Mouse (Mus musculus): ENCODE results near the gene Spint3. TPM values are rescaled to one million over a fixed set of nuclear protein-coding genes. Genes with fewer than 3 reads are reported as not detected.

Gene Spint3
- polyA plus RNA-seq, 1 experiment from 2014 or later, result not detected

- no peak overlapping the region for H3K9ac ChIP-seq
- no peak overlapping the region for H3K27ac ChIP-seq
- H3K36me3 ChIP-seq, result no peaks in the 10 kb centered on the region
- H3K4me1 ChIP-seq, result peaks cover 5% of the 10 kb centered on the region; the same call in 1 of the 2 replicates
- H3K9me3 ChIP-seq, result no peaks in the 10 kb centered on the region
- no peak for ATAC-seq (ENCODE audit: insufficient number of reproducible peaks, low FRiP score, low TSS enrichment, low read depth)
- no peak overlapping the region for H3K4me3 ChIP-seq
- 37% methylated on average over 4 of the region's 4 CpGs for WGBS
- H3K4me2 ChIP-seq, result no peak overlapping the region
- peaks cover 10% of the 10 kb centered on the region; the same call in 1 of the 2 replicates for H3K27me3 ChIP-seq
Observed at GRCm38 (mm10) chr2:164549338-164549737, 23.9 kb downstream of the Spint3 start.

DNA sequence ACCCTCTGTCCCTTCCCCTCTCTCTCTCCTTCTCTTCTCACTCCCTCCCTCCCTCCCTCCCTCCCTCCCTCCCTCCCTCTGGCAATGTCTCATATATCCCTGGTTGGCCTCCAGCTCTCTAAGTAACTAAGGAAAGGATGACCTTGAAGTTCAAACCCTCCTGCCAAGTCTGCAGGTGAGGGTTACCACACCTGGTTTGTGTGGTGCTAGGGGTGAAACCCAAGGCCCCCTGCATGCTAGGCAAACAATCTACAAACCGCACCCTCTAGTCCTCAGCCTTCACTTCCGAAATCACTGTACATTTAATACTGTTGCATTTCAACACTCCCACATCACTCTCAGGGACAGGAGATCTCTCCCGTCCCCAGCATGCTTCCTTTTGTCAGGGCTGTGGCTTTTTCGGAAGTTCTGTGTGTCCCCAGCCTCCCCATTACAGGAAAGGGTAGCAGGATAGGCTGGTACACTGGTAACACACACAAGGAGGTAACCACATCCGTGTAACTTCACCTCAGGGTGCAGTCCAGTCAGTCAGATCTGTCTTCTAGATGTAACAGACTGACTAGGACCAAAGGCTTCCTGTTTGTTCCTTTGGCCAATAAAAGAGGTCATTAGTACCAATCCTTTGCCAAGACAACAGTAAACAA lies 28.7 kb downstream of the Spint3 start:
- Histone ChIP-seq H3K9me3 (no peaks in the 10 kb centered on the region), H3K4me3 (no peak overlapping the region), H3K27me3 (no peaks in the 10 kb centered on the region), H3K36me3 (no peaks in the 10 kb centered on the region), H3K4me1 (peaks cover 3% of the 10 kb centered on the region; the same call in 1 of the 2 replicates), H3K27ac (no peak overlapping the region), H3K9ac (no peak overlapping the region), H3K4me2 (no peak overlapping the region)
- 42% methylated on average over 5 of the region's 5 CpGs for WGBS
- no peak for ATAC-seq (ENCODE audit: insufficient number of reproducible peaks, low FRiP score, low TSS enrichment, low read depth)

- Histone ChIP-seq H3K9me3 (no peaks in the 10 kb centered on the region), H3K4me3 (no peak overlapping the region), H3K27me3 (no peaks in the 10 kb centered on the region), H3K9ac (no peak overlapping the region), H3K36me3 (no peaks in the 10 kb centered on the region), H3K27ac (no peak overlapping the region), H3K4me2 (no peak overlapping the region), H3K4me1 (peaks cover 3% of the 10 kb centered on the region; the same call in 1 of the 2 replicates)
- 50% methylated on average over 2 of the region's 2 CpGs for WGBS
- no peak for ATAC-seq (ENCODE audit: insufficient number of reproducible peaks, low FRiP score, low TSS enrichment, low read depth)
Observed at GRCm38 (mm10) chr2:164543745-164544144, 29.5 kb downstream of the Spint3 start.

GRCm38 (mm10) chr2:164542598-164542997 lies 30.7 kb downstream of the Spint3 start:
- no peaks in the 10 kb centered on the region for H3K9me3 ChIP-seq
- no peak overlapping the region for H3K9ac ChIP-seq
- no peak for ATAC-seq (ENCODE audit: insufficient number of reproducible peaks, low FRiP score, low TSS enrichment, low read depth)
- no peaks in the 10 kb centered on the region for H3K36me3 ChIP-seq
- no peak overlapping the region for H3K4me3 ChIP-seq
- peaks cover 3% of the 10 kb centered on the region; the same call in 1 of the 2 replicates for H3K4me1 ChIP-seq
- H3K4me2 ChIP-seq, result no peak overlapping the region
- 82% methylated on average over 7 of the region's 7 CpGs for WGBS
- H3K27ac ChIP-seq, result no peak overlapping the region
- H3K27me3 ChIP-seq, result no peaks in the 10 kb centered on the region

DNA sequence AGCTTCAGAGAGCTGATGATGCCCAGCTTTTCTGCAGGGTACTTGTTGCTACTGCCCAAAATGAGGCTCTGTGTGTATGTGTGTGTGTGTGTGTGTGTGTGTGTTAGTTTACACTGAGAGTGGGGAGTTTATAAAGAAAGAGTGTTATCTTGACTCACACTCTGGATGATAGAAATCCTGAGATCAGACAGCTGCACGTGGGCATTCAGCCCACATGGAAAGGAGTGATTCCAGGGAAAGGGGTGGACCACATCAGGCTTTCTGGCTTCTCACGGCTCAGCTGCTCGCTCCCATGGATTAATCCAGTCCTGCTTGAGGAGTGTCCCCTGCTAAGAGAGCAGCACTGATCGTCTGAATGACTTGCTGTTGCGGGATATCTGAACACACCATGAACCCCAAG lies 31.1 kb downstream of the Spint3 start:
- peaks cover 3% of the 10 kb centered on the region; the same call in 1 of the 2 replicates for H3K4me1 ChIP-seq
- no peak overlapping the region for H3K4me2 ChIP-seq
- no peak overlapping the region for H3K4me3 ChIP-seq
- no peak overlapping the region for H3K9ac ChIP-seq
- H3K36me3 ChIP-seq, result no peaks in the 10 kb centered on the region
- no peaks in the 10 kb centered on the region for H3K27me3 ChIP-seq
- no peaks in the 10 kb centered on the region for H3K9me3 ChIP-seq
- H3K27ac ChIP-seq, result no peak overlapping the region
- WGBS, result 73% methylated on average over 5 of the region's 5 CpGs
- no peak for ATAC-seq (ENCODE audit: insufficient number of reproducible peaks, low FRiP score, low TSS enrichment, low read depth)

DNA sequence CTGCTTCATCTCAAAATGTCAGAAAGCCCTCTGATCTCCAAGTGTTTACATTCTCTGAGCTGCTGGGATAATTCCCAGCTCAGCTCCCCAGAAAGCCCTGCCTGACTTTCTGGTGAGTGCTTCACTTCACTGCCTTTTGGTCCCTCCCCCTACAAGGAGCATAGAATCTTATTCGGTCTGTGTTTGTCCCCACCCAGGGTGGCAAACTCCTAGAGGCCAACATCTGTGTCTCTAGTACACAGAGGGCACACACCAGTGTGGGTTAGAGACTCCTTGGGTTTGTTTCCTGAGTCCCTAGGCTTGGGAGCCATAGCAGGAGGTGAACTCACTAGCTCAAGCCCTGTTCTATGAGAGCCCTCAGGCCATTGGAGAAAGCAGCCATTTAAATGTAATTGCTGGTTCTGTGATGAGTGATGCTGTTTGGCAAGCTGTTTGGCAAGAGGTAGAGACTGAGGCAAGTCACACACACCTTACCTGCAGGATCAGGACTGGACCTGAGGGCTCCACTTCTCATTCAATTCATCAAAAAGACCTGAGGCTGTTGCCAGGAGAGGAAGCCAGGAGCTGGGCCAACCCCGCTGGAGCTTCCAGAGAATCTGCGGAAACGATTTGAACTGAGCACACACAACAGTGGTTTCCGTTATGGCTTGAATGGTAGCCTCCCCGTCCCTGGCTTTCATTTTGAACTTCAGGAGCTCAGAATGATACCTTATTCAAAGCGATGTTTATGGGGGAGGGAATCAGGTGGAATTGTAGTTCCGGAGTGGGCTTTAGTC lies 32.4 kb downstream of the Spint3 start:
- 0 out of 2 replicates have a peak, but pooled peaks have one; percentile 42 for ATAC-seq (ENCODE audit: insufficient number of reproducible peaks, low FRiP score, low TSS enrichment, low read depth)
- no peaks in the 10 kb centered on the region for H3K36me3 ChIP-seq
- no peak overlapping the region for H3K27ac ChIP-seq
- no peaks in the 10 kb centered on the region for H3K9me3 ChIP-seq
- H3K4me2 ChIP-seq, result no peak overlapping the region
- peaks cover 3% of the 10 kb centered on the region; the same call in 1 of the 2 replicates for H3K4me1 ChIP-seq
- H3K27me3 ChIP-seq, result no peaks in the 10 kb centered on the region
- WGBS, result 27% methylated on average over 8 of the region's 8 CpGs
- no peak overlapping the region for H3K9ac ChIP-seq
- H3K4me3 ChIP-seq, result no peak overlapping the region

DNA sequence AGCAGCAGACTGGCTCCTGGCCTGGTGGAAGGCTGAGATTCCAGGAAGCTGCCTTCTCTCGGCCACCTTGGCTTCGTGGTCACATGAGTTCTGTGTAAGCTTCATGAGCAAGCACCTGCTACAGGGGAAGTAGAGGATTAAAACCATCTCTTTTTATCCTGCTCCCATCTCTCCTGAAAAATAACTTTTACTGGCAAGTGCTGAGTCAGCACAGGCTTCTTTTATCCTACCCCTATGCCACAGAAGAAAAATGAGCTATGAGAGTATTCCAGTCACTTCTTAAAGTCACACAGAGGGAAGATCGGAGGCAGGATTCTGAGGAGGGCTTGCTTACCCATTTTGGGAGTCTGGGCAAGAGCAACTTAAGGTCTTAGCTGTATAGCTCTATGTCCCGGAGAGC lies 36.3 kb downstream of the Spint3 start:
- WGBS, result 70% methylated on average over 4 of the region's 4 CpGs
- no peaks in the 10 kb centered on the region for H3K36me3 ChIP-seq

DNA sequence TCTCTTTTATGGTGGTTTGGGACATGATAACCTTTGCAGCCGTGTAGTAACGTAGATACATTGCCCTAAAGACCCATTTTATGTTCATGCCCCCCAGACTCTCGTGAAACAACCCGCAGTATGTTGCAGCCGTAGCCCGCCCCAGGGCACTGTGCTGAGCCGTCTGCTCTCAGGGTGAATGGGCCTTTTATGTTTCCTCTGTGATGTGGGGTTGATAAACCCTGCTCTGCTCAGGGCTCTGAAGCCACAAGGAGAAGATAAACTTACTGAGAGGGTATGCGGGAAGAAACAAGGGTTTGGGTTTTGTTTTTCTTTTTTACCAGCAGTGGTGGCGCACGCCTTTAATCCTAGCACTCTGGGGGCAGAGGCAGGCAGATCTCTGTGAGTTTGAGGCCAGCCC lies 38.9 kb downstream of the Spint3 start:
- H3K27me3 ChIP-seq, result no peaks in the 10 kb centered on the region
- ATAC-seq (ENCODE audit: insufficient number of reproducible peaks, low FRiP score, low TSS enrichment, low read depth), result no peak
- H3K36me3 ChIP-seq, result no peaks in the 10 kb centered on the region
- no peak overlapping the region for H3K4me3 ChIP-seq
- no peak overlapping the region for H3K9ac ChIP-seq
- no peaks in the 10 kb centered on the region for H3K9me3 ChIP-seq
- no peaks in the 10 kb centered on the region; the same call in 1 of the 2 replicates for H3K4me1 ChIP-seq
- no peak overlapping the region for H3K27ac ChIP-seq
- 53% methylated on average over 10 of the region's 10 CpGs for WGBS
- no peak overlapping the region for H3K4me2 ChIP-seq

More for the DNA sequence above, 36.3 kb downstream of the Spint3 start:
- no peak overlapping the region for H3K9ac ChIP-seq
- H3K9me3 ChIP-seq, result no peaks in the 10 kb centered on the region
- H3K27ac ChIP-seq, result no peak overlapping the region
- H3K4me1 ChIP-seq, result peaks cover 3% of the 10 kb centered on the region; the same call in 1 of the 2 replicates
- H3K27me3 ChIP-seq, result no peaks in the 10 kb centered on the region
- no peak overlapping the region for H3K4me2 ChIP-seq
- H3K4me3 ChIP-seq, result no peak overlapping the region
- no peak for ATAC-seq (ENCODE audit: insufficient number of reproducible peaks, low FRiP score, low TSS enrichment, low read depth)

GRCm38 (mm10) chr2:164531169-164531568 lies 42.1 kb downstream of the Spint3 start:
- no peaks in the 10 kb centered on the region; the same call in 1 of the 2 replicates for H3K4me1 ChIP-seq
- no peaks in the 10 kb centered on the region for H3K36me3 ChIP-seq
- no peaks in the 10 kb centered on the region for H3K9me3 ChIP-seq
- H3K9ac ChIP-seq, result no peak overlapping the region
- H3K27ac ChIP-seq, result 0 out of 2 replicates have a peak overlapping the region, but pooled peaks have one; percentile 18
- no peak overlapping the region for H3K4me2 ChIP-seq
- H3K4me3 ChIP-seq, result no peak overlapping the region
- WGBS, result 4% methylated on average over 3 of the region's 3 CpGs
- ATAC-seq (ENCODE audit: insufficient number of reproducible peaks, low FRiP score, low TSS enrichment, low read depth), result 0 out of 2 replicates have a peak, but pooled peaks have one; percentile 30
- H3K27me3 ChIP-seq, result no peaks in the 10 kb centered on the region

DNA sequence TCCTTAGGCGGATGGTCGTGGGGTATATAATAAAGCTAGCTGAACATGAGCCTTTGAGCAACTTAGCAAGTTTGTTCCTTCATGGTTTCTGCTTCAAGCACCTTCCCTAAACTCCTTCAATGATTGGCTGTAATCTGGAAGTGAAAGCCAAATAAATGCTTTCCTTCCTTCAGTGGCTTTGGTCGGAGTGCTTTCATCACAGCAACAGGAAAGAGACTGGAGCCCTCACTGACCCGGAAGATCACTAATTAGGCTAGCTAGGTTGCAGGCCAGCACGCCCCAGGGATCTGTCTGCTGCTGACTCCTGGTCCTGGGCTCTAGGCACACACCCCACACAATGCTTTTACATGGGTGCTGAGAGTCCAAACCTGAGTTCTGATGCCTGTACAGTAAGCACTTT lies 44.7 kb downstream of the Spint3 start:
- Histone ChIP-seq H3K27me3 (no peaks in the 10 kb centered on the region), H3K36me3 (no peaks in the 10 kb centered on the region), H3K4me2 (no peak overlapping the region), H3K4me3 (no peak overlapping the region), H3K27ac (no peak overlapping the region), H3K9me3 (no peaks in the 10 kb centered on the region), H3K9ac (no peak overlapping the region), H3K4me1 (no peaks in the 10 kb centered on the region; the same call in 1 of the 2 replicates)
- WGBS, result 60% methylated on average over 5 of the region's 5 CpGs
- no peak for ATAC-seq (ENCODE audit: insufficient number of reproducible peaks, low FRiP score, low TSS enrichment, low read depth)

GRCm38 (mm10) chr2:164523301-164523773 lies 49.9 kb downstream of the Spint3 start:
- H3K36me3 ChIP-seq, result no peaks in the 10 kb centered on the region
- no peaks in the 10 kb centered on the region for H3K27me3 ChIP-seq
- 76% methylated on average over 10 of the region's 10 CpGs for WGBS
- H3K9me3 ChIP-seq, result no peaks in the 10 kb centered on the region
- ATAC-seq (ENCODE audit: insufficient number of reproducible peaks, low FRiP score, low TSS enrichment, low read depth), result no peak
- no peak overlapping the region for H3K4me2 ChIP-seq
- H3K27ac ChIP-seq, result no peak overlapping the region
- H3K4me1 ChIP-seq, result peaks cover 22% of the 10 kb centered on the region
- no peak overlapping the region for H3K4me3 ChIP-seq
- no peak overlapping the region for H3K9ac ChIP-seq

GRCm38 (mm10) chr2:164522280-164522679 lies 51.0 kb downstream of the Spint3 start:
- H3K4me3 ChIP-seq, result no peak overlapping the region
- peak overlapping the region; percentile 39 for H3K27ac ChIP-seq

More at GRCm38 (mm10) chr2:164522280-164522679, 51.0 kb downstream of the Spint3 start:
- ATAC-seq (ENCODE audit: insufficient number of reproducible peaks, low FRiP score, low TSS enrichment, low read depth), result no peak
- H3K36me3 ChIP-seq, result no peaks in the 10 kb centered on the region
- H3K4me2 ChIP-seq, result peak overlapping the region; percentile 10; the same call in 1 of the 2 replicates
- H3K27me3 ChIP-seq, result no peaks in the 10 kb centered on the region
- H3K9me3 ChIP-seq, result no peaks in the 10 kb centered on the region
- H3K9ac ChIP-seq, result no peak overlapping the region
- H3K4me1 ChIP-seq, result peaks cover 27% of the 10 kb centered on the region
- 10% methylated on average over 8 of the region's 8 CpGs for WGBS
